Mouse (Mus musculus) liver, embryonic 14.5 days (tissue): ENCODE results near the gene F2rl1. TPM values are rescaled to one million over a fixed set of nuclear protein-coding genes. Genes with fewer than 3 reads are reported as not detected.

Experiments used
- ATAC-seq: fragments of 200-750 bp; cut with Nextera tagmentation; 2 replicates; pipeline ENCODE4 v1.8.0; 2017; ENCODE audit warnings: moderate number of reproducible peaks, mild to moderate bottlenecking, moderate library complexity; ENCODE audit not compliant: insufficient read depth
- DNase-seq, 3 experiments: peaks; one replicate each; pipeline ENCODE4 v3.0.0-alpha.2; 2012 to 2013; ENCODE audit warnings: low read depth in 3 of 3, low spot score in 3 of 3
- H3K27ac ChIP-seq: fragments of 300-500 bp; sonication (generic); 2 replicates; pipeline ENCODE4 v1.5.1; 2014; ENCODE audit warnings: moderate library complexity, mild to moderate bottlenecking, control low read depth, inconsistent platforms
- H3K27me3 ChIP-seq: fragments of 300-500 bp; sonication (generic); 2 replicates; pipeline ENCODE4 v1.6.1; 2014; ENCODE audit warnings: mild to moderate bottlenecking, low read length, moderate library complexity; ENCODE audit not compliant: control insufficient read depth, insufficient read depth
- H3K36me3 ChIP-seq: fragments of 300-500 bp; sonication (generic); replicated peaks from 2 replicates; pipeline ENCODE4 v1.6.1; 2014; ENCODE audit warnings: low read depth; ENCODE audit not compliant: control insufficient read depth, insufficient read depth
- H3K4me1 ChIP-seq, 2 experiments: fragments of 200-500 bp in 1 of 2; fragments of 300-500 bp in 1 of 2; sonication (generic) in 1 of 2; replicated peaks; 2 replicates each; pipeline ENCODE4 v1.6.1; 2012 to 2014; ENCODE audit warnings: antibody characterized with exemption in 1 of 2, inconsistent platforms in 1 of 2, low read length in 1 of 2; ENCODE audit not compliant: control insufficient read depth in 2 of 2, insufficient read depth in 2 of 2
- H3K4me2 ChIP-seq: fragments of 300-500 bp; sonication (generic); 2 replicates; pipeline ENCODE4 v1.6.1; 2014; ENCODE audit warnings: low read depth, mild to moderate bottlenecking, control low read depth, moderate library complexity
- H3K4me3 ChIP-seq, 2 experiments: fragments of 200-500 bp in 1 of 2; fragments of 300-500 bp in 1 of 2; sonication (generic) in 1 of 2; 2 replicates each; pipeline ENCODE4 v1.5.1; 2012 to 2014; ENCODE audit warnings: low read depth in 2 of 2, low read length in 2 of 2, mild to moderate bottlenecking in 2 of 2, control low read depth in 1 of 2, inconsistent platforms in 1 of 2, moderate library complexity in 1 of 2; ENCODE audit not compliant: insufficient read depth in 1 of 2
- H3K9ac ChIP-seq: fragments of 300-500 bp; sonication (generic); replicated peaks from 2 replicates; pipeline ENCODE4 v1.6.1; 2014; ENCODE audit warnings: mild to moderate bottlenecking, control low read depth, moderate library complexity
- H3K9me3 ChIP-seq: fragments of 300-500 bp; sonication (generic); 2 replicates; pipeline ENCODE4 v1.6.1; 2016; ENCODE audit warnings: low read length, mixed read lengths; ENCODE audit not compliant: control insufficient read depth
- CTCF ChIP-seq: IDR thresholded peaks from 2 replicates; pipeline ENCODE4 v1.5.1; 2016; ENCODE audit warnings: antibody characterized with exemption, low read depth, control low read depth
- EP300 ChIP-seq: IDR thresholded peaks from 2 replicates; pipeline ENCODE4 v1.6.1; 2016; ENCODE audit warnings: antibody characterized with exemption, low read depth
- WGBS: fragments of 180-500 bp; shearing (Covaris S2); extraction: QIAGEN DNeasy Blood & Tissue Kit; methylation state at CpG from one replicate; pipeline ENCODE4 v1.1.7; 2014; ENCODE audit not compliant: insufficient replicate concordance; 5-methylcytosine and 5-hydroxymethylcytosine counted together
- polyA plus RNA-seq, 2 experiments: library from polyadenylated mRNA; depleted of rRNA in 1 of 2; stranded (reverse) in 1 of 2; unstranded in 1 of 2; fragments of >200 nt; fragmentation: Nextera tagmentation in 1 of 2; extraction: Ambion mirVana in 1 of 2; gene quantifications; 2 replicates each; pipeline versions ENCODE4 v1.2.1 to v1.2.3; 2012 to 2014

The F2rl1 gene
- polyA plus RNA-seq, 2 experiments, result 0.30 to 0.71 TPM

- ATAC-seq, result peak; percentile 68
- WGBS, result 3% methylated on average over 3 of the region's 3 CpGs
- H3K4me2 ChIP-seq, result no peak overlapping the region
- no peak overlapping the region for H3K27ac ChIP-seq
- DNase-seq, result peak; percentile 47 to 53 (median 48)
- TF ChIP-seq CTCF, result peak; percentile 90
- no peak for TF ChIP-seq EP300
- no peak overlapping the region for H3K4me3 ChIP-seq
- H3K36me3 ChIP-seq, result no peaks in the 10 kb centered on the region
- no peaks in the 10 kb centered on the region for H3K27me3 ChIP-seq
- no peak overlapping the region for H3K9ac ChIP-seq
- H3K9me3 ChIP-seq, result no peaks in the 10 kb centered on the region
- H3K4me1 ChIP-seq, result peaks cover 0 to 11% of the 10 kb centered on the region in 2 experiments; a peak in 3 of 4 replicates
These were observed 38.7 kb upstream of the F2rl1 start for GRCm38 (mm10) chr13:95563693-95564092.

- H3K27me3 ChIP-seq, result no peaks in the 10 kb centered on the region
- DNase-seq, result no peak
- H3K36me3 ChIP-seq, result no peaks in the 10 kb centered on the region
- TF ChIP-seq EP300, result no peak
- no peak for TF ChIP-seq CTCF
- H3K4me1 ChIP-seq, result peaks cover 0 to 11% of the 10 kb centered on the region in 2 experiments; a peak in 3 of 4 replicates
- no peak overlapping the region for H3K27ac ChIP-seq
- no peak for ATAC-seq
- no peaks in the 10 kb centered on the region for H3K9me3 ChIP-seq
- WGBS, result 47% methylated on average over 10 of the region's 10 CpGs
- H3K4me3 ChIP-seq, result no peak overlapping the region
- H3K9ac ChIP-seq, result no peak overlapping the region
- no peak overlapping the region for H3K4me2 ChIP-seq
These were observed 38.1 kb upstream of the F2rl1 start for GRCm38 (mm10) chr13:95563066-95563610.

DNA sequence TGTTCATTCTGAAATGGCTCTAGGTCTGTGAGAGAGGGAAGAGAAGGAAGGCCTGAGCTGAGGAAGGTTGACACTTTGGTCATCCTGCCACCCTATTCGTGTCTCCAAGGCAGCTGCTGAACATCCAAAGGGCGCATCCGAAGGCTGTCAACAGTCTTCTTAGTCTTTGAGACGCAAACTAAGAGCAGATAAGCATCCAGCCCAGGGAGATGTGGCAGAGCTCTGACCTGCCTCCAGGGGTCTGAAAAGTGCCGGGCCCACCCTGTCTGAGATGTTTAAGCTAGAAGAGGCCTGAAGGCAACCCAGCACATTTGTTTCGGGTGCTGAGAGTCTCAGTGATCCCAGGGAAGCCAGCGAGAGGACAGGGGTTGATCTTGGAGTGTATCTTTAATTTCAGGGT lies 32.3 kb upstream of the F2rl1 start:
- H3K4me3 ChIP-seq, result no peak overlapping the region
- no peaks in the 10 kb centered on the region for H3K4me1 ChIP-seq
- H3K36me3 ChIP-seq, result no peaks in the 10 kb centered on the region
- WGBS, result 72% methylated on average over 7 of the region's 7 CpGs
- no peaks in the 10 kb centered on the region for H3K27me3 ChIP-seq
- DNase-seq, result no peak
- H3K9me3 ChIP-seq, result no peaks in the 10 kb centered on the region
- no peak for ATAC-seq
- H3K4me2 ChIP-seq, result no peak overlapping the region
- no peak overlapping the region for H3K9ac ChIP-seq
- TF ChIP-seq EP300, result no peak
- no peak for TF ChIP-seq CTCF
- no peak overlapping the region for H3K27ac ChIP-seq

- ATAC-seq, result no peak
- DNase-seq, result no peak
These were observed 29.0 kb upstream of the F2rl1 start for GRCm38 (mm10) chr13:95553885-95554492.

GRCm38 (mm10) chr13:95550636-95551370 lies 25.8 kb upstream of the F2rl1 start:
- TF ChIP-seq CTCF (no peak), EP300 (no peak)
- Histone ChIP-seq H3K9me3 (no peaks in the 10 kb centered on the region), H3K27me3 (peaks cover 14% of the 10 kb centered on the region), H3K27ac (no peak overlapping the region), H3K36me3 (no peaks in the 10 kb centered on the region), H3K4me1 (peaks cover 0 to 3% of the 10 kb centered on the region in 2 experiments; a peak in 1 of 4 replicates), H3K9ac (no peak overlapping the region), H3K4me2 (no peak overlapping the region), H3K4me3 (no peak overlapping the region)
- ATAC-seq (no peak), DNase-seq (no peak)
- WGBS, result 35% methylated on average over 2 of the region's 2 CpGs

More at GRCm38 (mm10) chr13:95553885-95554492, 29.0 kb upstream of the F2rl1 start:
- H3K36me3 ChIP-seq, result no peaks in the 10 kb centered on the region
- H3K9me3 ChIP-seq, result no peaks in the 10 kb centered on the region
- TF ChIP-seq CTCF, result peak; percentile 2; the same call in 1 of the 2 replicates
- no peak for TF ChIP-seq EP300
- H3K9ac ChIP-seq, result no peak overlapping the region
- no peak overlapping the region for H3K4me2 ChIP-seq
- no peaks in the 10 kb centered on the region; the same call in 1 of the 2 replicates for H3K27me3 ChIP-seq
- no peak overlapping the region for H3K4me3 ChIP-seq
- WGBS, result 41% methylated on average over 11 of the region's 11 CpGs
- no peak overlapping the region for H3K27ac ChIP-seq
- H3K4me1 ChIP-seq, result no peaks in the 10 kb centered on the region
